Mouse (Mus musculus): ENCODE results near the gene Arhgap4. TPM values are rescaled to one million over a fixed set of nuclear protein-coding genes. Genes with fewer than 3 reads are reported as not detected.

The Arhgap4 gene
- 2.5 and 2.7 TPM in 2 replicates for polyA plus RNA-seq (2015; fragmentation: Nextera tagmentation; extraction: Ambion mirVana)

GRCm38 (mm10) chrX:73921823-73922549, at the start of gene Arhgap4, which contains the start of gene Naa10:
Arhgap4 (minus strand) TSS chrX:73921870.
Naa10 (minus strand) TSS chrX:73921944.
- Histone ChIP-seq H3K4me3 (ENCODE audit: low read depth, low read length) (peak within 1 kb of the TSS; percentile 47), H3K4me2 (replicated peaks; ENCODE audit: low read depth) (peak within 1 kb of the TSS; percentile 62), H3K9me3 (ENCODE audit: control insufficient read depth) (no peaks in the 10 kb centered on the region), H3K27me3 (replicated peaks; ENCODE audit: control insufficient read depth, insufficient read depth, low read length) (no peaks in the 10 kb centered on the region), H3K36me3 (ENCODE audit: control insufficient read depth, insufficient read depth) (peaks cover 4% of the 10 kb centered on the region; the same call in 1 of the 2 replicates), H3K9ac (ENCODE audit: low read depth, low read length) (peak within 1 kb of the TSS; percentile 48), H3K4me1 (replicated peaks; ENCODE audit: control insufficient read depth, insufficient read depth, low read length) (no peaks in the 10 kb centered on the region), H3K27ac (ENCODE audit: low read depth, low read length) (peak within 1 kb of the TSS; percentile 46)
- ATAC-seq = peak; percentile 93
- 23% methylated on average over 43 of the region's 43 CpGs for WGBS
- no peak for TF ChIP-seq CTCF (IDR thresholded peaks at IDR 0.05; ENCODE audit: low read depth)

DNA sequence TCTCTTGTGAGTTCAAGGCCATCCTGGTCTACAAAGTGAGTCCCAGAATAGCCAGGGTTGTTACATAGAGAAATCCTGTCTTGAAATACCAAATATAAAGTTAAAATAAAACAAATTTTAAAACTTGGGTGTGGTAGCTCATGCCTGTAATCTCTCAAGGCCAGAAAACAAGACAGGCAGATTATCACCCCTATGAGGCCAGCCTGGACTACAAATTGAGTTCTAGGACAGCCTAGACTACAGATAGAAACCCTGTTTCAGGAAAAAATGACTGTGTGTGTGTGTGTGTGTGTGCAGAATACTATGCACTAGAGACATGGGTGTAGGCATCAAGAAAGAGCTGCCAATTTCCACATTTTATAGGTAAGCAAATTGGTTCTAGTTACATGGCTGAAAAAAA, 49.1 kb upstream of the Arhgap4 start:
- Histone ChIP-seq H3K9ac (ENCODE audit: low read depth, low read length) (no peak overlapping the region), H3K4me1 (replicated peaks; ENCODE audit: control insufficient read depth, insufficient read depth, low read length) (no peaks in the 10 kb centered on the region), H3K9me3 (ENCODE audit: control insufficient read depth) (no peaks in the 10 kb centered on the region), H3K4me2 (replicated peaks; ENCODE audit: low read depth) (no peak overlapping the region), H3K4me3 (ENCODE audit: low read depth, low read length) (no peak overlapping the region), H3K36me3 (ENCODE audit: control insufficient read depth, insufficient read depth) (no peaks in the 10 kb centered on the region), H3K27me3 (replicated peaks; ENCODE audit: control insufficient read depth, insufficient read depth, low read length) (no peaks in the 10 kb centered on the region), H3K27ac (ENCODE audit: low read depth, low read length) (no peak overlapping the region)
- no peak for TF ChIP-seq CTCF (IDR thresholded peaks at IDR 0.05; ENCODE audit: low read depth)
- ATAC-seq = no peak

DNA sequence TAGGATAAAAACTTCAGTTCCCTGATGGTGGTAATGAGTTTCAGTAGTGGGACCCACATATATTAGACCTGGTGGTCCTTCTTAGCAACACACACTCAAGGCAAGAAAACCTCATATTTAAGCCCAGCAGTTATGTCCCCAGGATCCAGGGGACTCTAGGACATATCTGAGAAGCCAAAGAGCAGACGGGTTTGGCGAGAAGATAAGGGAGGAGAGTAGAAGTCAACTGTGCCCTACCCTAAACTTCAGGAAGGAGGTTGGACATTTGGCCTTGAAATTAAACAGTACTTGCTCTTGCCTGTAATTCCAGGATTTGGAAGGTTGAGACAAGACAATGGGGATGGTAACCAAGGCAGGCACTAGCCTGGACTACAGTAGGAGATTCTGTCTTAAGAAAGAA, 48.1 kb upstream of the Arhgap4 start:
- WGBS = 70% methylated on average over 2 of the region's 2 CpGs

DNA sequence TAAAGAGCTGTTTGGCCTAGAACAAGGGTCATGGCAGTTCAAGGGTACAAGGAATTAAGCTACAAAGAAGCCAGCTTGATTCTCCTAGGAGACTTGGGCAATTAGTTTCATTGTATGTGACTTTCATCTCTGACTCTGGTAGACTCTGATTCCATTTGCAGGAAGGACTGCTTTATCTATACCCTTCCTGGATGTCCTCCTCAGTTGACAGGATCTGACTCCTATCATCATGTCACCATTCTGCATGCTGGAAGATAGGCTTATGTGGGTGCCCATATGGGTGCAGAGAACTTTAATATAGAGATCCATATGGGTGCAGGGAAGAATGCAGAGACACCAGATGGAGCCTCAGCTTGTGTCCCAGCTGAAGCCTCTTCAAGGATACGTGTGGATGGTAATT, 47.5 kb upstream of the Arhgap4 start:
- TF ChIP-seq CTCF (IDR thresholded peaks at IDR 0.05; ENCODE audit: low read depth) = no peak
- H3K36me3 ChIP-seq (ENCODE audit: control insufficient read depth, insufficient read depth) = no peaks in the 10 kb centered on the region
- no peaks in the 10 kb centered on the region for H3K9me3 ChIP-seq (ENCODE audit: control insufficient read depth)
- no peak overlapping the region for H3K4me3 ChIP-seq (ENCODE audit: low read depth, low read length)
- no peak for ATAC-seq
- 84% methylated on average over 1 of the region's 1 CpGs for WGBS
- no peaks in the 10 kb centered on the region for H3K4me1 ChIP-seq (replicated peaks; ENCODE audit: control insufficient read depth, insufficient read depth, low read length)
- H3K27me3 ChIP-seq (replicated peaks; ENCODE audit: control insufficient read depth, insufficient read depth, low read length) = no peaks in the 10 kb centered on the region
- H3K9ac ChIP-seq (ENCODE audit: low read depth, low read length) = no peak overlapping the region
- H3K27ac ChIP-seq (ENCODE audit: low read depth, low read length) = no peak overlapping the region
- H3K4me2 ChIP-seq (replicated peaks; ENCODE audit: low read depth) = no peak overlapping the region

More for the DNA sequence above, 48.1 kb upstream of the Arhgap4 start:
- Histone ChIP-seq H3K9ac (ENCODE audit: low read depth, low read length) (no peak overlapping the region), H3K9me3 (ENCODE audit: control insufficient read depth) (no peaks in the 10 kb centered on the region), H3K4me1 (replicated peaks; ENCODE audit: control insufficient read depth, insufficient read depth, low read length) (no peaks in the 10 kb centered on the region), H3K4me3 (ENCODE audit: low read depth, low read length) (no peak overlapping the region), H3K4me2 (replicated peaks; ENCODE audit: low read depth) (no peak overlapping the region), H3K27ac (ENCODE audit: low read depth, low read length) (no peak overlapping the region), H3K36me3 (ENCODE audit: control insufficient read depth, insufficient read depth) (no peaks in the 10 kb centered on the region), H3K27me3 (replicated peaks; ENCODE audit: control insufficient read depth, insufficient read depth, low read length) (no peaks in the 10 kb centered on the region)
- no peak for ATAC-seq
- no peak for TF ChIP-seq CTCF (IDR thresholded peaks at IDR 0.05; ENCODE audit: low read depth)

- Histone ChIP-seq H3K27ac (ENCODE audit: low read depth, low read length) (peak overlapping the region; percentile 98), H3K4me1 (replicated peaks; ENCODE audit: control insufficient read depth, insufficient read depth, low read length) (no peaks in the 10 kb centered on the region), H3K4me3 (ENCODE audit: low read depth, low read length) (peak overlapping the region; percentile 70), H3K9ac (ENCODE audit: low read depth, low read length) (peak overlapping the region; percentile 71), H3K27me3 (replicated peaks; ENCODE audit: control insufficient read depth, insufficient read depth, low read length) (no peaks in the 10 kb centered on the region), H3K4me2 (replicated peaks; ENCODE audit: low read depth) (peak overlapping the region; percentile 54), H3K36me3 (ENCODE audit: control insufficient read depth, insufficient read depth) (no peaks in the 10 kb centered on the region), H3K9me3 (ENCODE audit: control insufficient read depth) (no peaks in the 10 kb centered on the region)
- ATAC-seq = peak; percentile 86
- no peak for TF ChIP-seq CTCF (IDR thresholded peaks at IDR 0.05; ENCODE audit: low read depth)
- WGBS = 11% methylated on average over 60 of the region's 60 CpGs
Observed at GRCm38 (mm10) chrX:73967177-73968075, 45.8 kb upstream of the Arhgap4 start.
